Mouse (Mus musculus) heart, embryonic 14.5 days (tissue): ENCODE measurements around the gene Pth2. TPM values are rescaled to one million over a fixed set of nuclear protein-coding genes. Genes with fewer than 3 reads are reported as not detected.

Experiments used
- ATAC-seq: fragments of 200-750 bp; cut with Nextera tagmentation; 2 replicates; pipeline ENCODE4 v1.8.0; 2017; ENCODE audit warnings: low read depth, moderate TSS enrichment; ENCODE audit not compliant: insufficient number of reproducible peaks, insufficient read depth, low FRiP score
- H3K27ac ChIP-seq, 2 experiments: fragments of 200-500 bp in 1 of 2; fragments of 300-500 bp in 1 of 2; sonication (generic) in 1 of 2; replicated peaks in 1 of 2; 2 replicates each; pipeline ENCODE4 v1.5.1; 2012 to 2014; ENCODE audit warnings: low read depth in 2 of 2, low read length in 2 of 2, control low read depth in 1 of 2, mild to moderate bottlenecking in 1 of 2, mixed read lengths in 1 of 2; ENCODE audit not compliant: control insufficient read depth in 1 of 2, insufficient read depth in 1 of 2
- H3K27me3 ChIP-seq: fragments of 300-500 bp; sonication (generic); 2 replicates; pipeline ENCODE4 v1.6.1; 2014; ENCODE audit warnings: mild to moderate bottlenecking, low read length, control low read depth; ENCODE audit not compliant: control insufficient read depth, insufficient read depth
- H3K36me3 ChIP-seq: fragments of 300-500 bp; sonication (generic); 2 replicates; pipeline ENCODE4 v1.6.1; 2014; ENCODE audit warnings: mild to moderate bottlenecking, control low read depth, low read length, mixed read lengths; ENCODE audit not compliant: control insufficient read depth, insufficient read depth
- H3K4me1 ChIP-seq, 2 experiments: fragments of 200-500 bp in 1 of 2; fragments of 300-500 bp in 1 of 2; sonication (generic) in 1 of 2; 2 replicates each; pipeline ENCODE4 v1.6.1; 2012 to 2014; ENCODE audit warnings: low read length in 2 of 2, control low read depth in 1 of 2, mixed read lengths in 1 of 2; ENCODE audit not compliant: control insufficient read depth in 2 of 2, insufficient read depth in 2 of 2
- H3K4me2 ChIP-seq: fragments of 300-500 bp; sonication (generic); 2 replicates; pipeline ENCODE4 v1.6.1; 2014; ENCODE audit warnings: mild to moderate bottlenecking, low read length
- H3K4me3 ChIP-seq, 2 experiments: fragments of 200-500 bp in 1 of 2; fragments of 300-500 bp in 1 of 2; sonication (generic) in 1 of 2; 2 replicates each; pipeline ENCODE4 v1.5.1; 2012 to 2014; ENCODE audit warnings: low read length in 2 of 2, mild to moderate bottlenecking in 2 of 2, control low read depth in 1 of 2, low read depth in 1 of 2, moderate library complexity in 1 of 2; ENCODE audit not compliant: control insufficient read depth in 1 of 2, insufficient read depth in 1 of 2
- H3K9ac ChIP-seq: fragments of 300-500 bp; sonication (generic); 2 replicates; pipeline ENCODE4 v1.6.1; 2014; ENCODE audit warnings: mild to moderate bottlenecking, low read length
- H3K9me3 ChIP-seq: fragments of 300-500 bp; sonication (generic); 2 replicates; pipeline ENCODE4 v1.6.1; 2016; ENCODE audit warnings: low read length, control low read depth; ENCODE audit not compliant: control insufficient read depth
- WGBS: fragments of 180-500 bp; shearing (Covaris S2); extraction: QIAGEN DNeasy Blood & Tissue Kit; methylation state at CpG from one replicate; pipeline ENCODE4 v1.1.7; 2014; 5-methylcytosine and 5-hydroxymethylcytosine counted together
- polyA plus RNA-seq: library from polyadenylated mRNA; unstranded; fragments of >200 nt; fragmentation: Nextera tagmentation; extraction: Ambion mirVana; gene quantifications from 2 replicates; pipeline ENCODE4 v1.2.1, GENCODE M21; 2014

Gene Pth2
- polyA plus RNA-seq, 1 experiment from 2014 or later: 0.61 TPM

DNA sequence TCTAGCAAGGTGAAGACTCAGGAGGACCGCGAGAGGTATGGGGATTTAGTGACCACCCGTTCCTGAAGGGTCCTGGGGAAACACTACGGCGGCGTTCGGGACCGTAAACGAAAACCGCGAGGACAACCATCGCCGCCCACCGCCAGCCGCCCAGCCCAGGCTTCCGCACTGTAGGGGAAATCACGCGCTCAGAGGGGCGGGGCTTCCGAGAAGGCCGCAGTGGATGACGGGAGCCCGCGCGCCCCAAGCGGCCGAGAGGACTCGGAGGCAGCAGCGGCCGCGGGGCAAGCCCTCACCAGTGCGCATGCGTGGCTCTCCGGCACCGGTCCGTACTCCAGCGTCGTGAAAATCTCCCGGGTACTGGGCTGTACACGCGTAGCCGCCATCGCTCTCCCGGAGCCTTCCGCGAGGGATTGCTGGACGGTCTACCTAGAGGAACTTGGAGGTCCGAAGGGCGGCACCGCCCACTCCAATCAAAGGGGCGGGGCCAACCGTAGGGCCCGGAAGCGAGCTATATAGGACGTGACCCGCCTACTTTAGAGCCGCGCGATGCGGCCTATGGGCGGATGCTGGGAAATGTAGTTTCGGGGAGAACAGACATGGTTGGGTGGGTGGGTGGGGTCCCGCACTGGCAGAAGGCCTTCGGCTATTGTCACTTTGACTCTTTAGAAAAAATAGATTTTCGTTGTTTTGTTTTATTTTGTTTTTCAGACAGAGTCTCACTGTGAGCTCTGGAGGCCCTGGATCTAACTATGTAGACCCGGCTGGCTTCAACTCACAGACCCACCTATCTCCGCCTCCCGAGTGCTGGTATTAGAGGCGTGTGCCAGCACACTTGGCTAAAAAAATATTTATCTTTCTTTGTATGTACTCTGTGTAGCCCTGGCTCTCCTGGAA, 26.5 kb upstream of the Pth2 start, which contains the start of the genes Pih1d1 and Aldh16a1:
Gene Pih1d1 (plus strand): TSS at position 208 of the 897 bp plus-strand sequence.
Gene Aldh16a1 (minus strand): TSS at position 489 of the 897 bp plus-strand sequence.
- H3K4me2 ChIP-seq: peak within 1 kb of the TSS; percentile 74
- H3K9ac ChIP-seq: peak within 1 kb of the TSS; percentile 93
- ATAC-seq: peak; percentile 93
- peak within 1 kb of the TSS; percentile 96 to 98 for H3K27ac ChIP-seq
- 4% methylated on average over 64 of the region's 69 CpGs for WGBS
- peaks cover 22% of the 10 kb centered on the region for H3K36me3 ChIP-seq
- peak within 1 kb of the TSS; percentile 63 to 84 for H3K4me3 ChIP-seq
- no peaks in the 10 kb centered on the region for H3K27me3 ChIP-seq
- peaks cover 4 to 9% of the 10 kb centered on the region in 2 experiments; a peak in 2 of 4 replicates for H3K4me1 ChIP-seq
- no peaks in the 10 kb centered on the region for H3K9me3 ChIP-seq

DNA sequence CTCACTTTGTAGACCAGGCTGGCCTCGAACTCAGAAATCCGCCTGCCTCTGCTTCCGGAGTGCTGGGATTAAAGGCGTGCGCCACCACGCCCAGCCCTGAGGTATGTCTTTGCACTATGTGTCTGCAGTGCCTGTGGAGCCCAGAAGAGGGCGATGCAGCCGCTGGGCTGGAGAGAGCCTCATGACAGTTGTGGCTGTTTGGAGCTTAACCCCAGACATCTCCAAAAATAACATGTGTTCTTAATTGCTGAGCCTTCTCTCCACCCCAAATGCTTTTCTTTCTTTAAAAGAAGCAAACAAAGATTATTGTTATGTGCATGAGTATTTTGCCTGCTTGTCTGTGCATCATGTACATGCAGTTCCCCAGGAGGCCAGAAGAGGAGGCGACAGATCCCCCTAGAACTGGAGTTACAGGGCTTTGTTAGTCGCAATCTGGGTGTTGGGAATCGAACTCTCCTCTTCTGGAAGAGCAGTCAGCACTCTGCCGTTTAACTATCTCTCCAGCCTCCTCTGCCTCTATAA, 25.7 kb upstream of the Pth2 start:
- peak overlapping the region; percentile 52 for H3K9ac ChIP-seq
- no peaks in the 10 kb centered on the region for H3K9me3 ChIP-seq
- H3K36me3 ChIP-seq: peaks cover 29% of the 10 kb centered on the region
- H3K4me3 ChIP-seq: peak overlapping the region; percentile 39 to 63
- 77% methylated on average over 12 of the region's 12 CpGs for WGBS
- peak overlapping the region in 1 of 2 experiments; percentile 96; a peak in 1 of 4 replicates for H3K27ac ChIP-seq
- H3K4me1 ChIP-seq: peaks cover 4 to 9% of the 10 kb centered on the region in 2 experiments; a peak in 2 of 4 replicates
- H3K27me3 ChIP-seq: no peaks in the 10 kb centered on the region
- H3K4me2 ChIP-seq: peak overlapping the region; percentile 74
- ATAC-seq: no peak

DNA sequence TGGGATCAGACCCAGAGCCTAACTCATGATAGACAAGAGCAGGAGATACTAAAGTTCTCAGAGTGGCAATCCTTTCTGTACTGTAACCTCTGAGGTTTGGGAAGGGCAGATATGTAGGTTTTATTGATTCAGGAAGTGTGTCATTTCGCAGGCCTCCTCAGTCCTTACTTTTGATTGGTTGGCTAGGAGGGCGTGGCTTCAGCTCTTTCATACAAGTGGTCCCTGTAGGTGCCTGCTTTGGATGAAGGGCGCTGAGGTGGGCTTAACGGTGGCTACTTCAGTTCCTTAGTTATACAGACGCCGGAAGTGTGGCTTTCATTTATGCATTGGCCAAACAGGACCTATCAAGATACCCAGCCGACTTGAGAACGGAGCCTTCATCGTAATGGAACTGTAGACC, 25.2 kb upstream of the Pth2 start:
- H3K27ac ChIP-seq: no peak overlapping the region
- H3K36me3 ChIP-seq: peaks cover 35% of the 10 kb centered on the region
- H3K27me3 ChIP-seq: no peaks in the 10 kb centered on the region
- H3K9me3 ChIP-seq: no peaks in the 10 kb centered on the region
- no peak overlapping the region for H3K4me3 ChIP-seq
- no peak overlapping the region for H3K9ac ChIP-seq
- no peak overlapping the region for H3K4me2 ChIP-seq
- no peak for ATAC-seq
- 85% methylated on average over 9 of the region's 9 CpGs for WGBS
- H3K4me1 ChIP-seq: peaks cover 4 to 9% of the 10 kb centered on the region in 2 experiments; a peak in 2 of 4 replicates

DNA sequence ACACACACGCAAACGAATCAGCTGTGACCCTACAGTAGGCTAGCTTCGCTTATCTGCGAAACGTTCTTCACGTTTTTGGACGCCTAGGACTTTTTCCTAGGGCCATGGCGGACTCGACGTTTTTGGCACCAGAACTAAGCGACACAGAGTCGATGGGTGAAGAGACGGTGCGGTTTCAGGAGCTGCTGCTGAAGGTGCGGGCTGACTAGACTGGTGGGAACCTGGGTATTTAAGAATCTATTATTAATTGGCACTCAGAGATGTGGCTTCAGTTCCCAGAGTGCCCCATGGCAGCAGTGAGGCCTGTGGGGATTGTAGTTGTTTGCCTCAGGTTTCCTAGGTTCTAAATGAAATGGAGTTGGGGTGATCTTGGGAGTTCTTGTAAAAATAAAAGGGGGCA, 24.6 kb upstream of the Pth2 start:
- peaks cover 4 to 9% of the 10 kb centered on the region in 2 experiments; a peak in 2 of 4 replicates for H3K4me1 ChIP-seq
- peaks cover 39% of the 10 kb centered on the region for H3K36me3 ChIP-seq
- no peak overlapping the region for H3K4me3 ChIP-seq
- 90% methylated on average over 15 of the region's 15 CpGs for WGBS
- H3K27ac ChIP-seq: no peak overlapping the region
- H3K9ac ChIP-seq: no peak overlapping the region
- H3K27me3 ChIP-seq: no peaks in the 10 kb centered on the region
- no peaks in the 10 kb centered on the region for H3K9me3 ChIP-seq
- H3K4me2 ChIP-seq: no peak overlapping the region
- no peak for ATAC-seq

DNA sequence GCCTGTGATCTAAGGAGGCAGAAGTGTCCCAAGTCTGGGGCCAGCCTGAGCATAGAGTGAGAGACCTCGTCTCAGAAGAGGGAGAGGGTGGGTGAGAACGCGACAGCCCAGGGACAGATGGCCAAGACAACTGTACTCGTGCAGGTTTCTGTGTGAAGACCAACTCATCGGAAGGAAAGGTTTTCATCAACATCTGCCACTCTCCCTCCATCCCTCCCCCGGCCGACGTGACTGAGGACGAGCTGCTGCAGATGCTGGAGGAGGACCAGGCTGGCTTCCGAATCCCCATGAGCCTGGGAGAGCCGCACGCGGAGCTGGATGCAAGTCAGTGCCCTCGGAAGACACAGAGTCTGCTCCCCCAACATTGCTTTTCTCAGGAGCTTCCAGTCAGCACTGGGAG, 23.3 kb upstream of the Pth2 start:
- Histone ChIP-seq H3K9ac (no peak overlapping the region), H3K27me3 (peaks cover 1% of the 10 kb centered on the region; the same call in 1 of the 2 replicates), H3K4me2 (no peak overlapping the region), H3K36me3 (peaks cover 39% of the 10 kb centered on the region), H3K4me3 (no peak overlapping the region), H3K27ac (no peak overlapping the region), H3K9me3 (no peaks in the 10 kb centered on the region), H3K4me1 (peaks cover 6 to 11% of the 10 kb centered on the region in 2 experiments; a peak in 2 of 4 replicates)
- no peak for ATAC-seq
- WGBS: 88% methylated on average over 14 of the region's 14 CpGs

DNA sequence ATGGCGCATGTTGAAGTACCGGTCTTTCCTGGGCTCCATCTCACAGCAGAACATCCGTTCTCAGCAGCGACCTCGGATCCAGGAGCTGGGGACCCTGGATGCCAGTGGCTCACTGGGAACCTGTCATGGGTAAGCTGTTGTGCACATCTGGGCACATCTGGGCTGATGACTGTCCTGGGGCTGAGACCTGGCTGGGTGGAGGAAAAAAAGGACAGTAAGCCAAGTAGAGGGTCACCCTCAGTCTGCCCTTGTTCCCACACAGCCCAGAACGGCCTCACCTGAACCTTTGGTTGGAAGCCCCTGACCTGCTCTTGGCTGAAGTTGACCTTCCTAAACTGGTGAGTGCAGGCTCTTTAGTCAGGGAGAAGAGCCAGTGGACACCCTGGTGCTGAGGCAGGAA, 21.8 kb upstream of the Pth2 start:
- ATAC-seq: no peak

DNA sequence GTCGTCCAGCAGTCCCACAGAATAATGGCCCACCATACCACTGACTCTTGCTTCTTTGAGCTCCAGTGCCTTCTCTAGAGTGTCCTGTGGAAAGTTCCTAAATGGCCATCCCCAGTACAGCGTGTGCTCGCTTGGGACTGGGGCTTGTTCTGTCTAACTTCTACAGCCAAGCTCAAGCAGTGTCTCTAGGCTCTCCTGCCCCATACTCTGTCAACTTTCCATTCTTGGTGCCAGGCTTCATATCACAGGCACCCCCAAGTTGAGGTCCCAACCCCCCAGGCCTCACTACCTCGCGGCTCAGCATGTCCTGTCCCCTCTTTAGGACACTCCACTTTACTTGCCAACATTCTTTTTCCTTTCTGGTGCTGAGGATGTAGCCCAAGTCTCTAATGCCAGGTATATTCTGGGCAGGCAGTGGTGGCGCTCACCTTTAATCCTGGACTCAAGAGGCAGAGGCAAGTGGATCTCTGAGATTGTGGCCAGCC, 20.4 kb upstream of the Pth2 start:
- Histone ChIP-seq H3K9ac (no peak overlapping the region), H3K4me2 (no peak overlapping the region), H3K4me3 (no peak overlapping the region), H3K36me3 (peaks cover 39% of the 10 kb centered on the region), H3K27me3 (peaks cover 30% of the 10 kb centered on the region), H3K27ac (no peak overlapping the region), H3K9me3 (no peaks in the 10 kb centered on the region), H3K4me1 (peaks cover 6 to 10% of the 10 kb centered on the region in 2 experiments; a peak in 3 of 4 replicates)
- 89% methylated on average over 6 of the region's 6 CpGs for WGBS
- ATAC-seq: no peak

More for the DNA sequence above, 21.8 kb upstream of the Pth2 start:
- Histone ChIP-seq H3K27ac (no peak overlapping the region), H3K4me3 (no peak overlapping the region), H3K9me3 (no peaks in the 10 kb centered on the region), H3K27me3 (peaks cover 16% of the 10 kb centered on the region), H3K4me1 (peaks cover 6 to 8% of the 10 kb centered on the region in 2 experiments; a peak in 2 of 4 replicates), H3K9ac (no peak overlapping the region), H3K4me2 (no peak overlapping the region), H3K36me3 (peaks cover 39% of the 10 kb centered on the region)
- WGBS: 92% methylated on average over 6 of the region's 6 CpGs
